Mouse (Mus musculus): Measurements from ENCODE around the gene Car5b. TPM values are rescaled to one million over a fixed set of nuclear protein-coding genes. Genes with fewer than 3 reads are reported as not detected.

Car5b gene
- polyA plus RNA-seq, 1 experiment, result 7.5 TPM

GRCm38 (mm10) chrX:163934731-163935130 lies 93.1 kb downstream of the Car5b start:
- Histone ChIP-seq H3K4me2 (ENCODE audit: low read depth) (no peak overlapping the region), H3K79me2 (ENCODE audit: control insufficient read depth, insufficient read depth) (no peaks in the 10 kb centered on the region), H3K36me3 (ENCODE audit: control insufficient read depth, insufficient read depth) (peaks cover 9% of the 10 kb centered on the region), H3ac (ENCODE audit: control insufficient read depth, insufficient read length) (no peak overlapping the region), H3K27me3 (ENCODE audit: control insufficient read depth, insufficient read depth, insufficient read length) (no peaks in the 10 kb centered on the region), H3K4me3 (no peak overlapping the region)
- peak; percentile 61 for TF ChIP-seq POLR2AphosphoS2 (IDR thresholded peaks at IDR 0.05; ENCODE audit: insufficient read length, low read depth)
- no peak for TF ChIP-seq CEBPB (IDR thresholded peaks at IDR 0.05; ENCODE audit: insufficient read depth, poor library complexity, severe bottlenecking)

- Histone ChIP-seq H3K79me2 (ENCODE audit: control insufficient read depth, insufficient read depth) (no peaks in the 10 kb centered on the region), H3K36me3 (ENCODE audit: control insufficient read depth, insufficient read depth) (peaks cover 3% of the 10 kb centered on the region), H3K4me3 (no peak overlapping the region), H3ac (ENCODE audit: control insufficient read depth, insufficient read length) (no peak overlapping the region), H3K27me3 (ENCODE audit: control insufficient read depth, insufficient read depth, insufficient read length) (no peaks in the 10 kb centered on the region), H3K4me2 (ENCODE audit: low read depth) (no peak overlapping the region)
- TF ChIP-seq REST (IDR thresholded peaks at IDR 0.05; ENCODE audit: insufficient read depth, insufficient read length) (no peak), TCF3 (IDR thresholded peaks at IDR 0.05; ENCODE audit: insufficient read length, low read depth) (no peak), MYOD1 (IDR thresholded peaks at IDR 0.05; ENCODE audit: control insufficient read depth in 1 of 3, insufficient read length in 2 of 3, low read depth in 2 of 3) (no peak), MYOG (IDR thresholded peaks at IDR 0.05; ENCODE audit: control insufficient read depth in 1 of 3, insufficient read depth in 1 of 3, insufficient read length in 2 of 3, low read depth in 2 of 3) (no peak), POLR2AphosphoS2 (IDR thresholded peaks at IDR 0.05; ENCODE audit: insufficient read length, low read depth) (no peak), MAX (IDR thresholded peaks at IDR 0.05; ENCODE audit: low read depth) (no peak), TCF12 (IDR thresholded peaks at IDR 0.05; ENCODE audit: insufficient read depth, poor library complexity, severe bottlenecking) (no peak), POLR2A (IDR thresholded peaks at IDR 0.05; ENCODE audit: insufficient read length, low read depth) (no peak), SRF (IDR thresholded peaks at IDR 0.05; ENCODE audit: control insufficient read depth, insufficient read length, low read depth) (no peak), USF1 (IDR thresholded peaks at IDR 0.05; ENCODE audit: low read depth) (no peak), E2F4 (IDR thresholded peaks at IDR 0.05; ENCODE audit: insufficient read depth) (no peak), CEBPB (IDR thresholded peaks at IDR 0.05; ENCODE audit: insufficient read depth, poor library complexity, severe bottlenecking) (no peak)
These were observed 98.2 kb downstream of the Car5b start for GRCm38 (mm10) chrX:163929550-163929949.

Other genes with a start within 250 kb of the Car5b start
- 22.3 TPM for gene Ap1s2, start 119.0 kb downstream of the Car5b start, polyA plus RNA-seq (2012; fragmentation: generic; extraction: Trizol)
- 18.7 TPM for gene Zrsr2, start 69.3 kb downstream of the Car5b start, polyA plus RNA-seq (2012; fragmentation: generic; extraction: Trizol)
- gene Siah1b, start 48.5 kb upstream of the Car5b start, polyA plus RNA-seq (2012; fragmentation: generic; extraction: Trizol), result 5.9 TPM
- gene Cltrn, start 60.8 kb upstream of the Car5b start, polyA plus RNA-seq (2012; fragmentation: generic; extraction: Trizol), result not detected
- not detected for gene Ace2, start 111.3 kb upstream of the Car5b start, polyA plus RNA-seq (2012; fragmentation: generic; extraction: Trizol)
- gene Bmx, start 230.2 kb upstream of the Car5b start, polyA plus RNA-seq (2012; fragmentation: generic; extraction: Trizol), result not detected
- gene Pir, start 241.4 kb upstream of the Car5b start, polyA plus RNA-seq (2012; fragmentation: generic; extraction: Trizol), result 6.0 TPM

Measured in myocyte (in vitro differentiated cells).